Mouse (Mus musculus) heart, adult 2 months (tissue): ENCODE results near the gene Nuak2. TPM values are rescaled to one million over a fixed set of nuclear protein-coding genes. Genes with fewer than 3 reads are reported as not detected.
A peak's percentile ranks its signal among the peaks of the same experiment; 100 is the strongest.

Experiments
- DNase-seq, 2 experiments: peaks; one replicate each; pipeline ENCODE4 v3.0.0; 2021
- H3K27ac ChIP-seq: fragments of 200-600 bp; 2 replicates; pipeline ENCODE4 v1.8.1; 2022
- H3K27me3 ChIP-seq: fragments of 200-500 bp; 2 replicates; pipeline ENCODE4 v1.6.1; 2012; ENCODE audit warnings: mild to moderate bottlenecking, low read length, inconsistent platforms, mixed read lengths; ENCODE audit not compliant: control insufficient read depth, insufficient read depth
- H3K36me3 ChIP-seq: fragments of 200-500 bp; 2 replicates; pipeline ENCODE4 v1.6.1; 2012; ENCODE audit warnings: low read length, inconsistent platforms; ENCODE audit not compliant: control insufficient read depth, insufficient read depth
- H3K4me1 ChIP-seq: fragments of 200-500 bp; 2 replicates; pipeline ENCODE4 v1.6.1; 2011; ENCODE audit warnings: low read length; ENCODE audit not compliant: control insufficient read depth, insufficient read depth
- H3K4me3 ChIP-seq: fragments of 200-600 bp; 2 replicates; pipeline ENCODE4 v1.8.1; 2022
- H3K79me2 ChIP-seq: fragments of 200-500 bp; replicated peaks from 2 replicates; pipeline ENCODE4 v1.6.1; 2012; ENCODE audit warnings: mild to moderate bottlenecking, inconsistent platforms, low read length, moderate library complexity, mixed read lengths; ENCODE audit not compliant: control insufficient read depth, insufficient read depth
- H3K9ac ChIP-seq: fragments of 200-500 bp; 2 replicates; pipeline ENCODE4 v1.6.1; 2012; ENCODE audit warnings: low read depth, mild to moderate bottlenecking, control low read depth, inconsistent platforms, low read length, mixed read lengths
- CTCF ChIP-seq: fragments of 200-600 bp; IDR thresholded peaks from 2 replicates; pipeline ENCODE4 v1.8.1; 2022; ENCODE audit warnings: antibody characterized with exemption, mild to moderate bottlenecking, moderate library complexity
- EP300 ChIP-seq: fragments of 200-500 bp; IDR thresholded peaks from 2 replicates; pipeline ENCODE4 v1.6.1; 2011; ENCODE audit warnings: low read depth, low read length, control low read depth; ENCODE audit not compliant: insufficient read depth
- POLR2A ChIP-seq: fragments of 200-500 bp; IDR thresholded peaks from 2 replicates; pipeline ENCODE4 v1.6.1; 2011; ENCODE audit warnings: mild to moderate bottlenecking, low read depth, low read length, control low read depth; ENCODE audit not compliant: insufficient read depth
- WGBS: fragments of 180-500 bp; shearing (Covaris S2); methylation state at CpG from one replicate; pipeline ENCODE4 v1.1.7; 2018; 5-methylcytosine and 5-hydroxymethylcytosine counted together
- intact Hi-C: fragments of 180-260 bp; cut with DNase I; formaldehyde crosslinking; loops from one replicate; pipeline ENCODE4 v1.15.1; 2025
- polyA plus RNA-seq: library from polyadenylated mRNA; depleted of rRNA; stranded (reverse); fragments of >200 nt; gene quantifications from 2 replicates; pipeline ENCODE4 v1.2.3, GENCODE M21; 2012
- total RNA-seq, 2 experiments: library from RNA; stranded (reverse); gene quantifications; 2 replicates each; pipeline ENCODE4 v1.2.3; 2021

The Nuak2 gene
- total and polyA plus RNA-seq, 3 experiments = 2.8 to 4.3 (median 4.1) TPM

- intact Hi-C loops = no loop called here
- Histone ChIP-seq H3K9ac (no peak overlapping the region), H3K36me3 (no peaks in the 10 kb centered on the region), H3K79me2 (no peaks in the 10 kb centered on the region), H3K4me3 (no peak overlapping the region), H3K4me1 (peaks cover 1% of the 10 kb centered on the region; the same call in 1 of the 2 replicates), H3K27me3 (no peaks in the 10 kb centered on the region; the same call in 1 of the 2 replicates), H3K27ac (no peak overlapping the region)
- no peak for TF ChIP-seq EP300
- no peak for DNase-seq
- WGBS = 90% methylated on average over 7 of the region's 7 CpGs
These were observed 20.4 kb upstream of the Nuak2 start for GRCm38 (mm10) chr1:132295506-132295905.

DNA sequence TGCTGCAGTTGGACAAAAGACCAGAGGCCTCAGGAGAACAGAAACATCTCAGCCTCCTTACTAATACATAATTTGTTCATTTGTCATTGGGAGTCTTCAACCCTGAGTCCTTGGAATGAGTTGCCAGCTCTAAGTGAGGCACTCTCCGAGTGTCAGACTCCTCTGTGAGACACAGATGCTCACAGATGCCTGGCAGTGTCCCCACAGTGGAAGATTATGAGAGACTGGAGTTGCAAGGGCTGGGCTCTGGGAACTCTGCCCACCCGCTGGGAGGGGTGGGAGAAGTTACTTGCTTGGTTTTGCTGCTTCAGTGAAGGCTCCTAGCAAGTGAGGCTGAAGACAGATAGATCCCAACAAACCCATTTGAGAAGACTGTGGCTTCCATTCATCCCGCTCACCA, 19.9 kb upstream of the Nuak2 start:
- H3K79me2 ChIP-seq = no peaks in the 10 kb centered on the region
- no peak for TF ChIP-seq CTCF
- no peak for TF ChIP-seq EP300
- TF ChIP-seq POLR2A = no peak

DNA sequence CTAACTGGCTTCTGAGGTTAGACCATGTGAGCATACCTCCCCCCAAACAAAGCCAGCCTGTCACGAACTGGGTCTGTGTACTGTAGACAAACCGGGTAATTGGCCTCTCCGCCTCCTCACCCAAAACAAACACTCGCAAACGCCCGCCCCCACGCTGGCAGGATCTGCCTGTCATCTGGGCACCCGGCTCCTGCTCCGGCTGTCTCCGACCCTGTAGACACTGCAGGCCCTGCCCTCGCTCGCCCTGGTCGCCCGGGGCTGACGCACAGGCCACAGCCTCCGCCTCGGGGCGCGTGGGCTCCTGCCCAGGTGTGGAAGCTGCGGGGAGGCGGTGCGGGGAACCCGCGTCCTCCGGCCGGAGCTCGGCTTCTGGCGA, 17.5 kb upstream of the Nuak2 start, which contains the start of gene Klhdc8a:
TSS of gene Klhdc8a (plus strand) at position 202 of the 376 bp plus-strand sequence.
- H3K4me3 ChIP-seq = peak within 1 kb of the TSS; percentile 77
- intact Hi-C loops = no loop called here
- H3K79me2 ChIP-seq = no peaks in the 10 kb centered on the region
- peak within 1 kb of the TSS; percentile 54 for H3K9ac ChIP-seq
- no peaks in the 10 kb centered on the region for H3K4me1 ChIP-seq
- no peaks in the 10 kb centered on the region; the same call in 1 of the 2 replicates for H3K27me3 ChIP-seq
- H3K27ac ChIP-seq = peak within 1 kb of the TSS; percentile 54
- WGBS = 3% methylated on average over 28 of the region's 28 CpGs
- no peaks in the 10 kb centered on the region for H3K36me3 ChIP-seq
- peak; percentile 62 to 70 for DNase-seq
- TF ChIP-seq CTCF = no peak
- no peak for TF ChIP-seq POLR2A
- TF ChIP-seq EP300 = no peak

More for the DNA sequence above, 19.9 kb upstream of the Nuak2 start:
- H3K4me1 ChIP-seq = peaks cover 1% of the 10 kb centered on the region; the same call in 1 of the 2 replicates
- H3K4me3 ChIP-seq = no peak overlapping the region
- H3K27ac ChIP-seq = no peak overlapping the region
- intact Hi-C loops = no loop called here
- DNase-seq = peak; percentile 34 to 62
- no peaks in the 10 kb centered on the region; the same call in 1 of the 2 replicates for H3K27me3 ChIP-seq
- no peaks in the 10 kb centered on the region for H3K36me3 ChIP-seq
- no peak overlapping the region for H3K9ac ChIP-seq
- 74% methylated on average over 3 of the region's 3 CpGs for WGBS

GRCm38 (mm10) chr1:132298801-132299464, 17.0 kb upstream of the Nuak2 start:
- TF ChIP-seq POLR2A (no peak), CTCF (no peak), EP300 (no peak)
- Histone ChIP-seq H3K27ac (peak overlapping the region; percentile 54), H3K4me1 (no peaks in the 10 kb centered on the region), H3K27me3 (no peaks in the 10 kb centered on the region; the same call in 1 of the 2 replicates), H3K36me3 (no peaks in the 10 kb centered on the region), H3K79me2 (no peaks in the 10 kb centered on the region), H3K4me3 (peak overlapping the region; percentile 77), H3K9ac (peak overlapping the region; percentile 54)
- DNase-seq = peak; percentile 63
- intact Hi-C loops = no loop called here
- WGBS = 2% methylated on average over 70 of the region's 71 CpGs

GRCm38 (mm10) chr1:132299744-132300143, 16.2 kb upstream of the Nuak2 start:
- H3K36me3 ChIP-seq = no peaks in the 10 kb centered on the region
- H3K27ac ChIP-seq = peak overlapping the region; percentile 54
- peak overlapping the region; percentile 77 for H3K4me3 ChIP-seq
- intact Hi-C loops = no loop called here
- peak; percentile 49 to 55 for DNase-seq
- WGBS = 74% methylated on average over 5 of the region's 5 CpGs
- no peaks in the 10 kb centered on the region for H3K79me2 ChIP-seq
- no peaks in the 10 kb centered on the region for H3K4me1 ChIP-seq
- no peak overlapping the region; the same call in 1 of the 2 replicates for H3K9ac ChIP-seq
- no peaks in the 10 kb centered on the region; the same call in 1 of the 2 replicates for H3K27me3 ChIP-seq
- TF ChIP-seq CTCF (no peak), EP300 (no peak), POLR2A (no peak)

DNA sequence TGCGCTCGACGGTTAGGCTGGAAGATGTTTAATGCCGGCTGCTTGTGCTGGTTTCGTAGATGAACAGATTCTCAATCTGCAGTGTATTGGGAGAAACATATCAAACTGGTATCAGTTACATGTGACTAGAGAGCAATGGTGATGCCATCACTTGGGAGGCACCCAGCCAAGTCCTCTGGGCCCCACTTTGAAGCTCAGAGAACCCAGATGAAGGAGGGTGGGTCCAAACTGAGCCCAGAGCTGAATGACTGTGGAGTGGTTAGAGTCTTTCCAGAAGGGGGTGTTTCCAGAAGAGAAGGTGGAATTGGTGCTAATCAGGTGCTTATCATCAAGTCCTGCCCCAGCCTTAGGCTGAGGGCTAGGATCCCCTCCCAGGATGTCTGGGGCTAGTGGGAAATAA, 14.7 kb upstream of the Nuak2 start:
- 71% methylated on average over 5 of the region's 5 CpGs for WGBS
- H3K27me3 ChIP-seq = no peaks in the 10 kb centered on the region; the same call in 1 of the 2 replicates

More for the DNA sequence above, 14.7 kb upstream of the Nuak2 start:
- peak overlapping the region; percentile 12 for H3K27ac ChIP-seq
- H3K9ac ChIP-seq = no peak overlapping the region
- no peaks in the 10 kb centered on the region for H3K79me2 ChIP-seq
- no peaks in the 10 kb centered on the region for H3K36me3 ChIP-seq
- no peak overlapping the region for H3K4me3 ChIP-seq
- no peak for TF ChIP-seq EP300
- no peak for TF ChIP-seq CTCF
- TF ChIP-seq POLR2A = no peak
- no peaks in the 10 kb centered on the region for H3K4me1 ChIP-seq
- DNase-seq = peak in 1 of 2 experiments; percentile 12
- intact Hi-C loops = no loop called here
